Mouse (Mus musculus) splenic B cell, adult 2 months (primary cell): Measurements from ENCODE around the gene Rgp1.

Source experiments
- DNase-seq: peaks from one replicate; pipeline ENCODE4 v3.0.0-alpha.2; 2011; ENCODE audit warnings: low read depth, low spot score
- H3K27me3 ChIP-seq: 2 replicates; pipeline ENCODE4 v1.6.1; 2012; ENCODE audit warnings: mild to moderate bottlenecking, low read length, moderate library complexity, mixed read lengths; ENCODE audit not compliant: control insufficient read depth, poor library complexity, insufficient read depth, severe bottlenecking
- H3K36me3 ChIP-seq: 2 replicates; pipeline ENCODE4 v1.6.1; 2012; ENCODE audit warnings: mild to moderate bottlenecking, low read length, moderate library complexity, mixed read lengths; ENCODE audit not compliant: control insufficient read depth, poor library complexity, insufficient read depth, severe bottlenecking

Rgp1 gene

GRCm38 (mm10) chr4:43598200-43598599 is 19.7 kb downstream of the Rgp1 start:
- DNase-seq = no peak
- Histone ChIP-seq H3K36me3 (no peaks in the 10 kb centered on the region), H3K27me3 (no peaks in the 10 kb centered on the region)

DNA sequence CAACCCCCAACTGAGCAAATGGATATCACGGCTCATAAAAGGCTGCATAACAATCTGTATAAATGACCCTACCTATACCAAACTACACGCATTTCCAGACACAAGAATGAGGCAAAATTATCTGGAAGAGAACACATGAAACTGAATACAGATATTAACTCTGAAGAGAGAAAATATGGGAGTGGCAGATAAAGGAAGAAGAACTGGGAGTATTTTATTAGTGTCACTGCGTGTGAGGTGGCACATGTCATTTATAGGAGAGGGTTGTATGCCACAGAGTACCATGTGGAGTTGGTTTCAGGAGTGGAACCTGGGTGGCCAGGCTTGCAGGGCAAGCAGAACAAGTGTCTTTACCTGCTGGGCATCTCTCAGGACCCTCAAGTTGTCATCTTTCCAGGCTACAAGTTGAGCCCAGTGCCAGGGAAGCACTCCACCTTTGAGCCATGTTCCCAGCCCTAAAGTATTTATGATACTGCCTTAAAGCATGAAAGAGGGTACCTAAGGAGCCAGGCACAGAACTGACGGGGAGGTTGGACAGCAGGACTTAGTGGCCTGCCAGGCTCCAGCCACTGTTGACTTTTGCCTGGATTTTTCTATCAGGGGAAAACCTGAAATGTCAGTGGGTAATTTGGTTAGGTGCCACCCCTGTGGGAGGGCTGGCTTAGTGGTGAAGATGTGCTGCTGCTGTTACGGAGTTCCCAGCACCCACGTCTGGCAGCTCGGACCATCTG is 20.3 kb downstream of the Rgp1 start:
- DNase-seq = no peak
- no peaks in the 10 kb centered on the region for H3K27me3 ChIP-seq
- no peaks in the 10 kb centered on the region for H3K36me3 ChIP-seq

DNA sequence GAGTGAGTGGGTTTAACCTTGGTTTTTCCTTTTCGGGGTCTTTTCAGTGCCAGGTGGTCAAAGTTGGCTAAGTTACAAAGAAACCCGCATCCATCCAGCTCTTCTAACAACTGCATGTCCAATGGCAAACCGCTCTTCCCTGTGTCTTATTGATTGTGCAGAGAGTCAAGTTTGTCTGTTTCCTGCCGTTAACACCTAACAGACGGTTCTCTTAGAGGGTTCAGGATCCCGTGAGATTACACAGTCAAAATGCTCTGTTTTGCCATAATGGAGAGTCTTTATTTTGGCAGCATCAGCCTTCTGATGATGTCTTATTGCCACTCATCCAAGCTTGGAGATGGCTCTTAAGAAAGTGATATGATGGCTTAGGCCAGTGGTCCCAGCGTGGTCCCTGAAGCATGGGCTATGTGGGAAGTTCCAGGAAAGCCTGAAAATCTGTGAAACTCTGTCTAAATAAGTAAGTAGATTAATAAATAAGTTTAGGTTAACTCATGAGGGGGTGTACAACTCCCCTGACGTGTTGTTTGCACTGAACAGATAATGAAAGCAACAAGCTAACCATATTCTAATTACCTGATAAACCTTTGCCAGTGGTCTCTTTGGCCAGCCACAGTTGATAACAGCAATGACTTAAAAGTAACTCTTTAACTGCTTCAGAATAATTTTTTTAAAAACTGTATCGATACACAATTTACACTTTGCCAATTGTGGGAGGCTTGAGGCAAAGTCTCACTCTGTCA is 21.9 kb downstream of the Rgp1 start:
- no peaks in the 10 kb centered on the region for H3K36me3 ChIP-seq
- DNase-seq = no peak
- no peaks in the 10 kb centered on the region for H3K27me3 ChIP-seq

DNA sequence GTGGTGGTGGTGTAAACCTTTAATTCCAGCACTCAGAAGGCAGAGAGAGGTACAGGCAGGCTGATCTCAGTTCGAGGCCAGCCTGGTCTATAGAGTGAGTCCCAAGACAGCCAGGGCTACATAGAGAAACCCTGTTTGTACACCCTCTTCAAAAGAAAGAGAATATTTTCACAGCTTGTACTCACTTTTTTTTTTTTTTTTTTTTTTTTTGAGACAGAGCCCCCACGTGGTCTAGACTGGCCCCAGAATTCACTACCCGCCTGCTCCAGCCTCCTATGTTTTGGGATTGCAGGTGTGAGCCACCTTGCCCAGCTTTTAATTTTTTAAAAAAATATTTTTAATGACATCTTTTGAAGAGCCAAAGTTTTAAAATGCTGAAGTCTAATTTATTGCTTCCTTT is 25.6 kb downstream of the Rgp1 start:
- Histone ChIP-seq H3K27me3 (no peaks in the 10 kb centered on the region), H3K36me3 (no peaks in the 10 kb centered on the region)
- DNase-seq = no peak

- Histone ChIP-seq H3K36me3 (no peaks in the 10 kb centered on the region), H3K27me3 (no peaks in the 10 kb centered on the region)
- DNase-seq = no peak
Measured at GRCm38 (mm10) chr4:43604751-43605685, 26.5 kb downstream of the Rgp1 start.

DNA sequence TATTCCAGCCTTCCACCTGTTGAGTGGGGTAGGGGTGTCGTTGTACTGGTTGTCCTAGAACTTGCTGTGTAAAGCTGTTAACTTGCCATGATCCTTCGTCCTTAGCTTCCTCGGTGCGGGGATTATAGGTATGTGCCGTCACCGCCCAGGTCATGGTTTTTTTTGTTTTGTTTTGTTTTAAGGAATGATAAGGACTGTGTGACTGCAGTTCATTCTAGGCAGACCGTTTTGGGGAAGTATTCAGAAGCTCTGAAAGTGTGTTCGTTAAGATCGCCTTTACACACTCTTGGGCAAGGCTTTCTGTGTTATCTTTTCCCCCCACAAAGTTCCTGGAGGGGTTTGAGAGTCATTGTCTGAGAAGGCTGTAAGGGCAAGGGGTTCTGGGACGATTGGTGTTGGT is 34.0 kb downstream of the Rgp1 start:
- no peaks in the 10 kb centered on the region for H3K36me3 ChIP-seq
- no peaks in the 10 kb centered on the region for H3K27me3 ChIP-seq
- no peak for DNase-seq

DNA sequence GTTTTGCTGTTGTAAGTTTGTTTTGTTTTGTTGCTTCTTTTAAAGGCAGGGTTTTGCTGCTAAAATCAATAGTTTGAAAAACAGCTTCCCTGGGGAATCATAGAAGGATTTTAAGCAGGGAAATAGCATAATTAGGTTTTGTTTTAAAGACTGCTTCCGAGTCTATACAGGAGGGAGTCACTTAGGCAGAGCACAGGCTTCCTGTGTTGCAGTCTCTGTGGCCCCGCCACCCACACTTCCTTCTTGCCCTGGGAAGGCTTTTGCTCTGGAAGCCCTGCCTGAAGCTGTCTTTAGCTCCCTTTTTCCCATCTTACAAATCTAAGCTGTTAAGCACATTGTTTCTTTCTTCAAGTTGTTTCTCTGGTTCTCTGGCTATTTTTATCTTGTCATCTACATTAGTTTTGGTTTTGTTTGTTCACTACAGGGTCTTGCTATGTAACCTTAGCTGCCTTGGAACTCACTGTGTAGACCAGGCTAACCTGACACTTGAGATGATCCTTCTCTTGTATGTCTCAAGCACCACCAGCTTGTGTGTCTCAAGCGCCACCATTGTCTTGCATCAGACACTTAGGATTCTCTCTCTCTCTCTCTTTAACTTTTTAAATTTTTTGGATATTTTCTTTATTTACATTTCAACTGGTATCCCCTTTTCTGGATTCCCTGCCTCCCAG is 34.7 kb downstream of the Rgp1 start:
- DNase-seq = no peak
- no peaks in the 10 kb centered on the region for H3K27me3 ChIP-seq
- no peaks in the 10 kb centered on the region for H3K36me3 ChIP-seq

DNA sequence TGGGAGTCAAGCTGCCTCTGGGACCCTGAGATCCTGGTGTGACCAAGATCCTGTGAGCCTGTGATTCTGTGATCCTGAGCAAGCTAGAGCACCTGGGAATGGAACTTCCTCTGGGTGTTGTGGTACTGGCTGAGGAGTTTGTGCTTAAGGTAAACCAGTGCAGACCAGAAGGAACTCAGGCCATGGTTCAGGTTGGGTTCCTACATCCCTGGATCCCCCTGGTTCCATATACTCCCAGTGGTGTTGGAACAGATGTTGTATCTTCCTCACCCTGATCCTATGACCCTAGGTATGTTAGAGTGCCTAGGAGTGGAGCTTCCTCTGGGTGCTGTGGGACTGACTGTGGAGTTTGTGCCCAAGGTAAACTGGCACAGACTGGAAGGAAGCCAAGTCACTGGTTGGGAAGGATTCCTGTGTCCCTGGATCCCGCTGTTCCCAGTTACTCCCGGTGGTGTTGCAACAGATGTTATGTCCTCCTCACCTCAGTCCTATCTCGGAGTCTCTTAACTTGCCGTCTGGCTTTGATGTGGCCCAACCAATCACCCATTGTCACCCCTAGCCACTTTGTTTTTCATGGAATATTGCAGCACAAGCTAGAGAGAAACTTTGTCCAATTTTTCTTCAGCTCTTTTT is 41.7 kb downstream of the Rgp1 start:
- no peak for DNase-seq
- H3K27me3 ChIP-seq = no peaks in the 10 kb centered on the region

DNA sequence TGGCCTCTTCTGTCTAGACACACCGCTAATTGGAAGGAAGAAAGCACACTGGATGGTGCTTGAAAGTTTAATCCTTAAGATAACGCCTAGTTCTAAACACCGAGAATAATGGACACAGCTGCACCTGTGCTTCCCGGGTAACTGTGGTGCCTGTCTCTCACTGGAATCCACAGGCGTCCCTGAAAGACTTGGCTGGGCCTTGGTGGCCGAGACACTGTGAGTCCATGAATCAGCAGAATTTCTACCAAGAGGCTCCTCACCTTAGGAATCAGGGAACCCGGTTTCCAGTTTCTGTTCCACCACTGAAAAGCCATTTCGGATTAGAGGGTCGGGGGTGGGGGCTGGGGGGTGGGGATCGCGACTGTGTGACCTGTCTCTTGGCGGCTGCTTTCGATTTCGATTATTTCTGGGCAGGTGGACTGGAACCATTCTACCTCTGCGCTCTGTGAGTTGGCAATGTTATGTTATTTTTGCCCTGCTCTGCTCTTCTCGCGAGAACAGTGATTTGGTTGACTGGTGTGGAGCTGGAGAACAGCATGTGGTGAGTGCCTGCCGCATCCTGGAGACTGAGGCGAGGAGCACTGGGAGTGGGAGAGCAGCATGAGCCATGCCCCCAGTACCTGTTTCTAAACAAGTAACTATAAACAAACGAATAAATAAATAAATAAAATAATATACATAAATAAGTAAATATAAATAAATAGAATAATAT is 50.7 kb downstream of the Rgp1 start:
- Histone ChIP-seq H3K27me3 (no peaks in the 10 kb centered on the region), H3K36me3 (no peaks in the 10 kb centered on the region)
- DNase-seq = no peak

More for the DNA sequence above, 41.7 kb downstream of the Rgp1 start:
- H3K36me3 ChIP-seq = no peaks in the 10 kb centered on the region

- DNase-seq = peak; percentile 83
- Histone ChIP-seq H3K27me3 (no peaks in the 10 kb centered on the region), H3K36me3 (no peaks in the 10 kb centered on the region)
Measured at GRCm38 (mm10) chr4:43630030-43630581, 51.6 kb downstream of the Rgp1 start.

GRCm38 (mm10) chr4:43630671-43631045 is 52.1 kb downstream of the Rgp1 start:
- no peak for DNase-seq
- no peaks in the 10 kb centered on the region for H3K36me3 ChIP-seq
- no peaks in the 10 kb centered on the region for H3K27me3 ChIP-seq

- Histone ChIP-seq H3K27me3 (no peaks in the 10 kb centered on the region), H3K36me3 (no peaks in the 10 kb centered on the region)
- no peak for DNase-seq
Measured at GRCm38 (mm10) chr4:43631046-43631955, 52.8 kb downstream of the Rgp1 start, which contains the start of gene Npr2. Gene Npr2 (plus strand): TSS chr4:43631935.
